Mouse (Mus musculus) adrenal gland, postnatal 25 days (tissue): Measurements from ENCODE around the gene Adgrf1. TPM values are rescaled to one million over a fixed set of nuclear protein-coding genes. Genes with fewer than 3 reads are reported as not detected.
"Not testable (repeated sequence)": the region's sequence is repeated elsewhere in the genome, so short reads cannot be mapped to it uniquely, and the experiment has no call there.

ENCODE experiments used
- DNase-seq: peaks from one replicate; pipeline ENCODE4 v3.0.0; 2021; ENCODE audit warnings: mixed read lengths
- total RNA-seq: library from RNA; stranded (reverse); gene quantifications from 2 replicates; pipeline ENCODE4 v1.2.3, GENCODE M21; 2021

The Adgrf1 gene
- total RNA-seq, 1 experiment from 2014 or later, result not detected

GRCm38 (mm10) chr17:43267046-43267749 is 2.9 kb upstream of the Adgrf1 start:
- DNase-seq, result no peak

GRCm38 (mm10) chr17:43276220-43276619 is 6.1 kb downstream of the Adgrf1 start:
- DNase-seq, result no peak

GRCm38 (mm10) chr17:43277223-43277622 is 7.1 kb downstream of the Adgrf1 start:
- no peak for DNase-seq

GRCm38 (mm10) chr17:43279671-43280070 is 9.5 kb downstream of the Adgrf1 start:
- no peak for DNase-seq

- DNase-seq, result no peak
These were observed 12.2 kb downstream of the Adgrf1 start for GRCm38 (mm10) chr17:43282353-43282752.

GRCm38 (mm10) chr17:43282828-43283227 is 12.7 kb downstream of the Adgrf1 start:
- DNase-seq, result no peak

- DNase-seq, result no peak
These were observed 29.4 kb downstream of the Adgrf1 start for GRCm38 (mm10) chr17:43299515-43299914.

- no peak for DNase-seq
These were observed 56.0 kb downstream of the Adgrf1 start for GRCm38 (mm10) chr17:43325986-43326671.

GRCm38 (mm10) chr17:43326726-43327700 is 56.9 kb downstream of the Adgrf1 start:
- peak; percentile 29 for DNase-seq

- DNase-seq, result no peak
These were observed 57.7 kb downstream of the Adgrf1 start for GRCm38 (mm10) chr17:43327810-43328209.

GRCm38 (mm10) chr17:43329216-43329615 is 59.1 kb downstream of the Adgrf1 start:
- no peak for DNase-seq

GRCm38 (mm10) chr17:43329761-43330183 is 59.6 kb downstream of the Adgrf1 start:
- no peak for DNase-seq

GRCm38 (mm10) chr17:43332686-43333085 is 62.6 kb downstream of the Adgrf1 start:
- no peak for DNase-seq

GRCm38 (mm10) chr17:43334074-43334473 is 63.9 kb downstream of the Adgrf1 start:
- no peak for DNase-seq

GRCm38 (mm10) chr17:43337643-43338042 is 67.5 kb downstream of the Adgrf1 start:
- DNase-seq, result no peak

GRCm38 (mm10) chr17:43338279-43338678 is 68.2 kb downstream of the Adgrf1 start:
- no peak for DNase-seq

- not testable (repeated sequence) for DNase-seq
These were observed 76.4 kb downstream of the Adgrf1 start for GRCm38 (mm10) chr17:43346499-43346898.

GRCm38 (mm10) chr17:43357902-43358539 is 87.9 kb downstream of the Adgrf1 start:
- no peak for DNase-seq

GRCm38 (mm10) chr17:43359826-43360619 is 89.9 kb downstream of the Adgrf1 start, which contains the start of gene Adgrf5:
Gene Adgrf5, plus strand, starts transcription at chr17:43360451.
- peak; percentile 14 for DNase-seq

GRCm38 (mm10) chr17:43361021-43361420 is 90.9 kb downstream of the Adgrf1 start:
- DNase-seq, result no peak

- DNase-seq, result no peak
These were observed 92.2 kb downstream of the Adgrf1 start for GRCm38 (mm10) chr17:43362362-43362761.
